Mouse (Mus musculus) c-Kit-positive CD71-positive TER-119-negative erythroid progenitor cells, embryonic 14.5 days (primary cell): ENCODE measurements around the gene F7.
"Not testable (repeated sequence)": the region's sequence is repeated elsewhere in the genome, so short reads cannot be mapped to it uniquely, and the experiment has no call there.

Source experiments
- DNase-seq: peaks from one replicate; pipeline ENCODE4 v3.0.0-alpha.2; 2013; ENCODE audit warnings: low read depth

F7 gene

DNA sequence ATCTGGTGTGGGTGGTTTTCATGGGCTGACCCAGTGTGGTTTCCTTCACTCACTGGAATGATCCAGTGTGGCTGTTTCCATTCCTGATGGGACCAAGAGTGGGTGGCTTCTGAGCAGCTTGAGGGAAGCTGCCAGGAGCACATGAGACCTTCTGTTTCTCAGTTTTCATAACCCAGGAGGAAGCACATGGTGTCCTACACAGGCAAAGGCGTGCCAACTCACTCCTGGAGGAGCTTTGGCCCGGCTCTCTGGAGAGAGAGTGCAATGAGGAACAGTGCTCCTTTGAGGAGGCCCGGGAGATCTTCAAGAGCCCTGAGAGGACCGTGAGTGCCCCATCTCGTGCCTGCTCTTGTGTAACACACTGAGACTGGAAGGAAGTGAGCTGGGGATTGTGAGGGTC lies 2.6 kb downstream of the F7 start:
- no peak for DNase-seq

DNA sequence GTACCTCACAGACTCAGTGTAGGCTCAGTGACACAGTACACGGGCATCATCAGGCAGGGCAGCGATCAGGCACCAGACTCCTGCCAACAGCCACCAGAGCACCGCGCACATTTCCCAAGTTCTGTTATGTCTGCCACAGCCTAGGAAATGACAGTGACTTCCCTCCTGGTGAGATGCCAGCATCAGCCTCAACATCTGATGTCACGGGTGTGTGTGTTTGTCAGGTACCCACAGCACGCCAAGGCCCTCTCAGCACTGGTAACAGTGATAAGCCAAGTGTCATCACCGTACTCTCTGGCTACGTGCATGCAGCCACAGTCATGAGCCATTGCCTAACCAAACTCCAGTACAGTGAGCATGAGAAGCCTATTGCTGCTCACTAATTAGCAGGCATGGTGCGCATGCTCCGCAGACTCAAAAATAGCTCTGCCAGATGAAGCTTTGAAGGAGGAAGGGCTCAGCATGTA lies 10.5 kb downstream of the F7 start:
- no peak for DNase-seq

DNA sequence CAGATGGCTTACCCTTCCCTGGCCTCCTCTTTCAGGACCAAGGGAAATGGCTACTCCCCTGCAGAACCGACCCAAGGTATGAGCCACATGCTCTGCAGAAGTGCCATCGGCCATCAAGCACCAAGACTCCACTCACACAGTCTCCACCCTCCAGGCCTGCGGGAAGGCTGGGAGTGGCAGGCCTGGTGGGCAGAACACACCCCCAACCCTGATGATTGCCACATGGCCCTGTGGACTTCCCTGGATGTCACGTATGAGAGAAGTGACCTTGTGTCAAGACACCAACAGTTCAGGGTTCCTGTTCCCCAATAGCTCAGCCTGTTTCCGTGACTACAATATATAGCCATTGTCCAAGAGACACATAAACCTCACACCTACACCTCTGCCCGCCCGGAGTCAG lies 11.2 kb downstream of the F7 start, which contains the start of gene F10:
TSS of gene F10 (plus strand) at position 294 of the 400 bp plus-strand sequence.
- DNase-seq: no peak

DNA sequence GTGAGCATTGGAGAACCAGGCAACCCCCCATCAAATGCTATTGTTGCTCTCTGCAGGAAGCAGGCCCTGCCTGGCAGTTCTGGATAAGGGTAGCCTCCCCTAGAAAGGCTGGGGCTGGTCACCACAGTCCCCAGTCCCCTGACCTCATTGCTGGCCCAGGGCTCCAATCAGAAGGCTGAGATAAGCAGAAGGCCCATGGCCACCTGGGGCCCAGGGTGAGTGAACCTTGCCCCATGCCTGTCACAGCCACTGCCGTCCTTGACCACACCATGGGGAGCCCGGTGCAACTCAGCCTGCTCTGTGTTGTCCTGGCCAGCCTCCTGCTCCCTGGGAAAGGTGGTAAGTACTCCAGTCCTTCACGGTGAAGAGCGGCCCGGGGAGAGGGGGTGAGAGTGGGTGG lies 11.7 kb downstream of the F7 start:
- DNase-seq: no peak

DNA sequence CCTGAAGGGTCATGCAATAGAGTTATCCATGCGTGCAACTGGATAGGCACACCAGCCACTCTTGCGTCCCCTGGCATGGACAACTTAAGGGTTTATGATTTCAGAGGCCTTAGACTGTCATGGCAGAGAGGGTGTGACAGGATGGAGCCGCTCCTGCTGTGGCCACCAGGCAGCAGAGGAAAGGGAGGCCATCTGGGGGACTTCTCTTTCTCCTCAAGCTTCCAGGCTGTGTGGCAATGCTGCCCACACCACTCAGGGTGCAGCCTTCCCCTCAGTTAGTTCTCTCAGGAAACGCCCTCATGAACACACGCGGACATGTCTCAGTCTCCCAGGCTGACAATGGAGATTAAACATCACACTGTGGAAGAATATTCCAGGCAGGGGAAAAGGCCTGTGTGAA lies 13.2 kb downstream of the F7 start:
- no peak for DNase-seq

DNA sequence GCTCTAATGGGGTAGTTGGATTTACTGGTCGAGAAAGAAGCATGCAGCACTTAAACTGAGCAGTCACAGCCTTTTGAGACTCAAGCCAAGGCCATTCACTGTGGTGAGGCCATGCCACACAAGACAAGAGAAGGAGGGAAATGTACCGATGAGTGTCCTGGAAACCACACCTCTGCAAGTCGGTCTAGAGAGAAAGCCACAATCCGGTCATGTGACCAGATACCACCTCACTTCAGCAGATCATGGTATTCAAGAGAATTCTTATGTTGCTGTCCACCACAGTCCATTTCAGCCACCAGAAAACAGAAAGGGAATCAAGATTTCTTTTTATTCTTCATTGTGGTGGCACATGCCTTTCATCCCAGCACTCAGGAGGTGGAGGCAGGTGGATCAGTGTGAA lies 15.6 kb downstream of the F7 start:
- DNase-seq: no peak

DNA sequence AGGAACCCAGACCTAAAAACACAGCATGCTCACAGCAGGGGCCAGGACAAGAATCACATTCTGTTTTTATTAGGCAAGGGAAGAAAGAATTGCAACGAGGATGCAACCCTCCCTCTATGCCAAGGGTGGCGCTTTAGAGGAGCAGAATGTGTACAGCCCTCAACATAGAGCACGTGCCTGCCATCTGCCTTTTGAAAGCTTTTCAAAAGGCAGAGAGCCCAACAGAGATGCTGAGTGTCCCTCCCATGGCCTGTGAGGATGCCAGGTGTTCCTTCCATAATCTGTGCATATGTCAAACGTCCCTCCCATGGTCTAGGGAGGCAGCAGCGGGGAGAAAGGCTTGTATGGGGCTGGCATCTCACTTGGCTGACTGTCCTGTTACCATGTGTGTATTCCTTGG lies 21.8 kb downstream of the F7 start:
- DNase-seq: no peak

DNA sequence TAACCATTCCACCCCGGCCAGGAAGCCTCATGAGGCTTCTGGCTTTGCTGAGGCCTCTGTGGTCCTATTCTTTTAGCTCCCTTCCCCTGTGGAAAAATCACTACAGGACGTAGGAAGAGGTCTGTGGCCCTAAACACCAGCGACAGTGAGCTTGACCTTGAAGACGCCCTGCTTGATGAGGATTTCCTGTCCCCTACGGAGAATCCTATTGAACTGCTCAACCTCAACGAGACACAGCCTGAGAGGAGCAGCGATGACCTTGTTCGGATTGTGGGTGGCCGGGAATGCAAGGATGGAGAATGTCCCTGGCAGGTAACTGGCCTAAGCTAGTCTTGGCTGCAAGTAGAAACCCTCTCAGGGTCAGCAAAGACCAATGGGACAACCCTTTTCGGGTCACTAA lies 24.7 kb downstream of the F7 start:
- no peak for DNase-seq

DNA sequence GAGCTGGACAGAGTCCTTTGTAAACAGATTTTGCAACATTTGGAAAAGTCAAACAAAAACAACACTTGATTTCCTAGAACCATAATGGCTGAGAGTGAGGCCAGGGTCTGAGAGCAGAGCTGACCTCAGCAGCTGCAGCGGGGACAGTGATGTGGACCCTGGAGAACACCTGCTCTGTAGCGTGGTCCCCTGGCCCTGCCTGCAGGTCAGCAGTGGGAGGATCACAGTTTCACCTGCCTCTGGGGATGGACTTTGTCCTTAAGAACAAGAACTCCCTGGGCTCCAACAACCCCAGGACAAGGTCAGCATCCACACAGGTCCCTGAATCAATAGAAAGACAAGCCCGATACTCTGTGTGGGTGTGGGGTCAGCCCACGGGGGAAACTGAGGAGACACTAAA lies 31.5 kb downstream of the F7 start:
- no peak for DNase-seq

DNA sequence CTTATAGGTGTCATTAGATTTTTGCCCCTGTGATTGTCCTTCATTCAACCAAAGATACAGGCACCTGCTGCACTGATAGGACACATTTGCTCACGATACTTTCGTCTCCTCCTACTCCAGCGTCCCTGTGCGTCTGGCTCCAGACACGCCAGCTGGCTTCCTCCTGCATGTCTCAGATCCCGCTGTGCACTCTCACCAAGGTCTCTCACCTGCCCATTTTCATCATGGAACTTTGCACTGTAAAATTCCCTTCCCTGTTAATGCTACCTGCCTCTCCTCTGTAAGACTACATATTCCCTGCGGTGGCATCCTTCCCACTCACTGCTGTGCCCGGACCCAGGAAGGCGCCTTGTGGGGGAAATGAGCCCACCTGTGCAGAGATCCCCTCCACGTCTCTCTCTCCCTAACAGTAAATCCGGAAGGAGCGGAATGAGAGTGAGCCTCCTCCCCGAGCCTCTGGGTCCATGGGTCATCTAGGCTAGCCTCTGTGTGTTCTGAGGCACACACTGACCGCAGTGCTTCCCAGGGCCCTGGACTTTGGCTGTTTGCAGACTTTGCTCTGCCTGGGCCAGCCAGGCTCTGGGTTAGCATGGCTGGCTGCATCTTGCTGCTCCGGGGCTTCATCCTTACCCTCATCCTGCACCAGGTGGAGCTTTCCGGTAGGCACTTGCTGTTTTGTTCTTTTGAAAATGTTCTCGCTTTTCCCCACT lies 34.8 kb downstream of the F7 start, which contains the start of gene Proz:
TSS of gene Proz (plus strand) at position 474 of the 710 bp plus-strand sequence.
- no peak for DNase-seq

DNA sequence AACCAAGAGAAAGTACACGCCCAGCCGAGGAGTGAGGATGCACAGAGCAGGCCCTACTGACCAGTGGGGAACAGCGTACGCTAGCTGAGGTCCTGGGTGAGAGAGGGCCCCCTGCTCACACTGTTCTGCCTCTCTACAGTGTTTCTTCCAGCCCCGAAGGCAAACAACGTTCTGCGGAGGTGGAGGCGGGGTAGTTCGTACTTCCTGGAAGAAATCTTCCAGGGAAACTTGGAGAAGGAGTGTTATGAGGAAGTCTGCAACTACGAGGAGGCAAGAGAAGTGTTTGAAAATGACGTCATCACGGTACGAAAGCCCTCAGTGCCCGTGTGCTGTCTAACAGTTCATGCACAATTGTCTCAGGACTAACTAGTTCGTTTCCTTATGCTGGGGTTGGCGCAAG lies 37.3 kb downstream of the F7 start:
- DNase-seq: no peak

DNA sequence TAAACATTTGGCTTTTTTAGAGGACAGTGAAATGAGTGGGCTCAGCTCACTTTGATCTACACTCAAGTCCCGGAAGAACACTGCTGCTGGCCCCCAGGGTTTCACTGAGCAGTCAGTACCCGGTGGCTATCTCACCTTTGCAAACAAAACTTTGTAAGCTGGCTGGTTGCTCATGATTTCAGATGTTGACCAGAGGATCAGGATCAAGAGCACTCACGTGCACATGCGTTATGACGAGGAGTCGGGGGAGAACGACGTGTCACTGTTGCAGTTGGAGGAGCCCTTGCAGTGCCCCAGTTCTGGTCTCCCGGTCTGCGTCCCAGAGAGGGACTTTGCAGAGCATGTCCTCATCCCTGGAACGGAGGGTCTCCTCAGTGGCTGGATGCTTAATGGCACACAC lies 47.4 kb downstream of the F7 start:
- no peak for DNase-seq

DNA sequence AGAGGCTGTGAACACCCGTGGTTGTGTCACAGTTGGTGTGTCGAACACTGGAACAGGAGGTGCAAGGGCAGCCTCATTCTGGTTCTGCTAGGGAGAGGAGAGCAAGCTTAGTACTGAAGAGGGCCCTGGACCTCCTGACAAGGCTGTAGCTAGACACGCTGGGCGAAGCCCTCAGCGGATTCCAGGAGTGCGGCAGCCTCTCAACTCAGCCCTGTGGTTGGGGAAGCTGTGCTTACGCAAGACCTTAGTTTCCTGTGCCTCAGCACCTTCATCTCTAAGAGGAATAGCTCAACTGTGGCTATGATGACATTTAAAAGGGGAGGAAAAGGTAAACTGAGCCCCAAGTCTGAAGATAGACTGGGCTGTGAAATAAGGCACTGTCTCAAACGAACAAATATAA lies 49.2 kb downstream of the F7 start:
- DNase-seq: no peak

DNA sequence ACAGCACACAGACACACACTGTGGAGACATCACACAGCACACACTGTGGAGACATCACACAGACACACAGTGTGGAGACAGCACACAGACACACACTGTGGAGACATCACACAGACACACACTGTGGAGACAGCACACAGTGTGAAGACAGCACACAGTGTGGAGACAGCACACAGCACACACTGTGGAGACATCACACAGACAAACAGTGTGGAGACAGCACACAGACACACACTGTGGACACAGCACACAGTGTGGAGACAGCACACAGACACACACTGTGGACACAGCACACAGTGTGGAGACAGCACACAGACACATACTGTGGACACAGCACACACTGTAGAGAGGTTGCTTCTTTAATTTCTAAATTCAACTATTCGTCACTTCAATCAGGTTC lies 49.7 kb downstream of the F7 start:
- not testable (repeated sequence) for DNase-seq

DNA sequence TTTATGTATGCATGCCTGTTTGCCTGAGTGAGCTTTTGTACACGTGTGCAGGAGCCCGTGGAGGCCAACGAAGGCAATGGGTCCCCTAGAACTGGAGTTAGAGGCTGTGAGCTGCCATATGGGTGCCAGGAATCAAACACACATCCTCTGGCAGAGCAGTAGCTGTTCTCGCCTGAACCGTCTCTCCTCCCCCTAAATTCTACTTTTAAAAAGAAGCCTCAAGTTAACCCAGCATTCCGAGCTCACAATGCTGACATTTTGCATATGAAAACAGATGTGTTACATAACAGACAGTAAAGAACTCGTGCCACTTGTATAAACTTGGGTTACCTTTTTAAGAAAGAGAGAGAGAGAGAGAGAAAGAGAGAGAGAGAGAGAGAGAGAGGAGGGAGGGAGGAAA lies 51.7 kb downstream of the F7 start:
- DNase-seq: no peak
